Mouse (Mus musculus) G1E (cell line): ENCODE results near the gene Mrpl46. TPM values are rescaled to one million over a fixed set of nuclear protein-coding genes. Genes with fewer than 3 reads are reported as not detected.

Source experiments
- ATAC-seq: 2 replicates; pipeline ENCODE4 v1.8.0; 2016; ENCODE audit warnings: mild to moderate bottlenecking; ENCODE audit not compliant: insufficient number of reproducible peaks, poor library complexity, low FRiP score, severe bottlenecking; ENCODE audit errors: extremely low read depth
- DNase-seq: peaks from one replicate; pipeline ENCODE4 v3.0.0; 2012; ENCODE audit warnings: low spot score
- H3K27me3 ChIP-seq: 2 replicates; pipeline ENCODE4 v1.6.1; 2012; ENCODE audit warnings: mild to moderate bottlenecking, low read length, inconsistent platforms; ENCODE audit not compliant: insufficient read depth
- H3K36me3 ChIP-seq: replicated peaks from 2 replicates; pipeline ENCODE3; 2012; ENCODE audit warnings: mild to moderate bottlenecking, inconsistent platforms
- H3K4me1 ChIP-seq: 2 replicates; pipeline ENCODE4 v1.6.1; 2012; ENCODE audit warnings: low read depth, low read length, inconsistent platforms, mixed read lengths; ENCODE audit not compliant: insufficient read depth
- H3K4me3 ChIP-seq: 2 replicates; pipeline ENCODE4 v1.5.1; 2012; ENCODE audit warnings: low read depth, mild to moderate bottlenecking, inconsistent platforms, low read length, moderate library complexity, mixed read lengths
- H3K9me3 ChIP-seq: replicated peaks from 2 replicates; pipeline ENCODE4 v1.6.1; 2012; ENCODE audit warnings: inconsistent platforms
- CTCF ChIP-seq: IDR thresholded peaks from 2 replicates; pipeline ENCODE4 v1.5.1; 2012; ENCODE audit warnings: low read depth, low read length, inconsistent platforms, mixed read lengths
- GATA1 ChIP-seq: IDR thresholded peaks from 2 replicates; pipeline ENCODE4 v1.6.1; 2012; ENCODE audit warnings: borderline replicate concordance, low read length, inconsistent platforms, mixed read lengths
- GATA2 ChIP-seq: IDR thresholded peaks from 2 replicates; pipeline ENCODE4 v1.6.1; 2012; ENCODE audit warnings: low read depth, low read length, inconsistent platforms, borderline replicate concordance
- POLR2AphosphoS5 ChIP-seq: IDR thresholded peaks from 2 replicates; pipeline ENCODE4 v1.6.1; 2012; ENCODE audit warnings: low read depth, low read length, inconsistent platforms; ENCODE audit not compliant: insufficient replicate concordance
- TAL1 ChIP-seq: conservative IDR thresholded peaks from 2 replicates; pipeline ENCODE4 v1.6.1; 2012; ENCODE audit warnings: low read depth, low read length, inconsistent platforms, mixed read lengths
- polyA plus RNA-seq: library from polyadenylated mRNA; stranded (reverse); fragments of >175 nt; gene quantifications from 2 replicates; pipeline ENCODE4 v1.2.3, GENCODE M21; 2012
- total RNA-seq, 2 experiments: library from RNA; stranded (forward) in 1 of 2; stranded (reverse) in 1 of 2; fragments of 200-1000 nt in 1 of 2; fragments of >200 nt in 1 of 2; fragmentation: Nextera tagmentation in 1 of 2; gene quantifications; 2 replicates each; pipeline ENCODE4 v1.2.3; 2014 to 2017

Mrpl46 gene
- total and polyA plus RNA-seq, 3 experiments, result 19.3 to 59.0 (median 19.9) TPM

GRCm38 (mm10) chr7:78754458-78755000, 28.8 kb downstream of the Mrpl46 start:
- TF ChIP-seq GATA1 (no peak), GATA2 (no peak), POLR2AphosphoS5 (no peak), CTCF (no peak), TAL1 (no peak)
- DNase-seq, result no peak
- Histone ChIP-seq H3K9me3 (no peaks in the 10 kb centered on the region), H3K36me3 (no peaks in the 10 kb centered on the region), H3K4me3 (no peak overlapping the region), H3K4me1 (no peaks in the 10 kb centered on the region), H3K27me3 (peaks cover 16% of the 10 kb centered on the region)
- ATAC-seq, result no peak

DNA sequence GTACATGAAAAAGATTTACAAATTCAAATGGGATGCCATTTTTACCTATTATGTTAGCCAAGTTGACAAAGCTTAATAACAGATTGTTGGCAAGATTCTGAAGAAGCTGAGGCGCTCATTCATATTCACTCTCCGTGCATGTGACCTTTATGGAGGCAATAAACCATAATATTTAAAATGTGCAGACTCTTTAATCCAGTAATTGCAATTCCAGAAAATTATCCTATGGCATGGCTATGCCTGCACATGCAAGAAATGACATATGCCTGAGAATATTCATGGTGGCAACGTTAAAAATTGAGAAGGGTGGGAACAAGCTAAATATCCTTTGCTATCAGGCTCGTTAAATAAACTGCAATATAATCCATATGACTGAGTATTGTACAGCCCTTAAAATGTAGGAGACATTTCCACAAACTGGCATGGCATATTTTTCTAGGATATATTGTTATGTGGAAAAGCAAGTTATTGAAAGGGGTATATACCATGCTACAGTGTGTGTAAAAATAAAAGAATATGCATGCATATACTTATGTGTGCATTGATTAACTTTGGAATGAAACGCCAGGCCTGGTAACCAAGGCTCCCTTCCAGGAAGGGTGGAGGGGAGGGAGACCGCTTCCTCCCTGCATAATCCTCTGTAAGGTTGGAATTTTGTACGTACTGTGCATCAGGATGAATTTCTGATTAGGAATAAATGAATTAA, 29.4 kb downstream of the Mrpl46 start:
- no peaks in the 10 kb centered on the region for H3K4me1 ChIP-seq
- H3K4me3 ChIP-seq, result no peak overlapping the region
- DNase-seq (no peak), ATAC-seq (no peak)
- peaks cover 14% of the 10 kb centered on the region for H3K27me3 ChIP-seq
- no peak for TF ChIP-seq GATA1
- TF ChIP-seq GATA2, result no peak
- H3K36me3 ChIP-seq, result no peaks in the 10 kb centered on the region
- H3K9me3 ChIP-seq, result no peaks in the 10 kb centered on the region

DNA sequence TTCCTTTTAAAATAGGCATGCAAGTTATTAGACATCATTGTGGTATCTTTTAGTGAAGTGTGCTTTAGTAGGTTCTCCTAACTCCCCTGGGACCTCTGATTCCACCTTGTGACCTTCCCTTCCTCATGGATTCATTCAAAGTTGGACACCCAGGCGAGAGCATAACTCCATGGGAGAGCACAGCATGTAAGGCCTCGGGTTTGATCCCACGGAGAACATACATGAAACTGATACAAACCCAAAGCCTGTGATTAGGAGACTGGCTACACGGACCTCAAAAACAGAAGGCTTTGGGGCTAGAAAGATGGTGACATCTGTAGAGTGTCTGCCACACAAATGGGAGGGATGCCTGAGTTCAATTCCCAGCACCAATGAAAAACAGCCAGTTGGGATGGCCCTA, 30.4 kb downstream of the Mrpl46 start:
- Histone ChIP-seq H3K4me3 (no peak overlapping the region), H3K9me3 (no peaks in the 10 kb centered on the region), H3K27me3 (peaks cover 11% of the 10 kb centered on the region), H3K36me3 (no peaks in the 10 kb centered on the region), H3K4me1 (no peaks in the 10 kb centered on the region)
- no peak for ATAC-seq
- DNase-seq, result no peak
- TF ChIP-seq GATA1, result no peak
- TF ChIP-seq GATA2, result no peak
- TF ChIP-seq POLR2AphosphoS5, result no peak
- no peak for TF ChIP-seq TAL1

GRCm38 (mm10) chr7:78743731-78744385, 39.5 kb downstream of the Mrpl46 start:
- TF ChIP-seq POLR2AphosphoS5 (no peak), CTCF (no peak), TAL1 (no peak), GATA1 (no peak), GATA2 (no peak)
- Histone ChIP-seq H3K27me3 (no peaks in the 10 kb centered on the region), H3K4me1 (no peaks in the 10 kb centered on the region), H3K4me3 (no peak overlapping the region), H3K36me3 (no peaks in the 10 kb centered on the region), H3K9me3 (no peaks in the 10 kb centered on the region)
- ATAC-seq (no peak), DNase-seq (no peak)

GRCm38 (mm10) chr7:78739351-78740000, 43.9 kb downstream of the Mrpl46 start:
- DNase-seq (no peak), ATAC-seq (no peak)
- H3K4me3 ChIP-seq, result no peak overlapping the region
- 0 out of 2 replicates have a peak, but pooled peaks cover 3% of the 10 kb centered on the region for H3K27me3 ChIP-seq
- TF ChIP-seq TAL1, result no peak
- H3K9me3 ChIP-seq, result no peaks in the 10 kb centered on the region
- H3K36me3 ChIP-seq, result no peaks in the 10 kb centered on the region
- no peaks in the 10 kb centered on the region for H3K4me1 ChIP-seq

DNA sequence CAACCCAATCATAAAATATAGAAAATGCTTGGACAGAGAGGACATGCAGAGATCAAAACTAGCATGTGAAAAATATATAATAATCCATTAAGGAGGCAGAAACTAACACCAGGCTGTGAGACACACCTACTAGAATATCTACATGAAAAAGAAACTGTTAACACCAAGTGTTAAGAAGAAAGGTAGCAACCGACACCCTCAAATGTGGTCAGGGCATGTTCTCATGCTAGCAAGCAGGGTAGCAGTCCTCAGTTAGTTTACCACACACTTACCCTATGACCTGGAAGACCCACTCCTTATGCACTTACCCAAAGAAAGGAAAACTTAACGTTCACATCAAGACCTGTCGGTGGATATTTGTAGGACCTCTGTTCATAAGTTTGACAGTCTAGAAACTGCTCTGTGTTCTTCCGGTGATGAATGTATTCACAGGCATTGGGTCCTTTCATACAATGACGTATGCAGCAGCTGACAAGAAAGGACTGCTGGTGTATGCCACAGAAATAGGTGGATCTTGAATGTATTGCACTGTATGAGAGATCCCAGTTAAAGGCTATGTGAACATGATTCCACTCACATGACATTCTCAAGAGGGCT, 45.6 kb downstream of the Mrpl46 start, which contains the start of gene Ntrk3:
TSS of gene Ntrk3 (minus strand) at position 399 of the 597 bp plus-strand sequence.
- no peak for TF ChIP-seq POLR2AphosphoS5
- TF ChIP-seq GATA2, result no peak
- no peak for TF ChIP-seq TAL1
- TF ChIP-seq GATA1, result no peak
- TF ChIP-seq CTCF, result no peak
- Histone ChIP-seq H3K4me1 (no peaks in the 10 kb centered on the region), H3K36me3 (no peaks in the 10 kb centered on the region), H3K9me3 (no peaks in the 10 kb centered on the region), H3K27me3 (0 out of 2 replicates have a peak, but pooled peaks cover 3% of the 10 kb centered on the region), H3K4me3 (no peak within 1 kb of the TSS)
- ATAC-seq (no peak), DNase-seq (no peak)
